ENCODE assay signal across 11 mouse cellular contexts in the genomic region with DNA sequence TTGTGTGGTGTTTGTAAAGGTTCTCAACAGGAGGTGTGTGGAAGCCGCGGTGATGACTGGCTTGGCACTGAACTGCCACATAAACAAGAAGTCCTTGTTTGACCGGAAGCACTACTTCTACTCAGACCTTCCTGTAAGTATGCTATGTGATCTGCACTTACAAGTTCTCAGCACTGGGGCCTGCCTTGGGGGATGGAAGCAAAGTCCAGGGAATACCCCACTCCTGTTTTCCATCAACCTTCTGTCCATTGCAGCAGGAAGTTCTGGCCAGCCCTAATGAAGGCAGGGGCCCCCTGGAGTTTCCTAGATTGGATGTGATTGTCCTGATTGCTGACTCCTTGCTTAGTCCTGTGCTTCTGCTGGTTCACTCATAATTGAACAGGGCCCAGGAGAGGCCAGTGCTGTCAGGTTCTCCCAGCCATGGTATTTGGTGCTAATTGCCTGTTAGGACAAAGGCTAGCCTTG. TPM values are rescaled to one million over a fixed set of nuclear protein-coding genes. Genes with fewer than 3 reads are reported as not detected.
DNase-seq lines count a peak whose midpoint lies in the region; ATAC-seq lines count a peak whose summit lies in the region.
"Had no signal": no experiment of that assay in that cellular context is flagged by ENCODE, and none has a peak within 500 bp of the region (broad histone marks: within the 10 kb centered on the region; RNA-seq: fewer than 3 reads in every experiment).

No protein-coding gene starts in this region.

- ATAC-seq in hindbrain, embryonic 11.5 days (ENCODE audit: low FRiP score): no peak
- no peak; the same call in 1 of the 2 replicates for ATAC-seq in hindbrain, embryonic 14.5 days (ENCODE audit: low FRiP score)
- 0 out of 2 replicates have a peak, but pooled peaks have one; percentile 23 for ATAC-seq in embryonic facial prominence, embryonic 11.5 days (replicated peaks; ENCODE audit: insufficient number of reproducible peaks, low FRiP score, low TSS enrichment, low read depth)

- WGBS in hindbrain, embryonic 11.5 days: 63% methylated on average over 3 of the region's 3 CpGs
- WGBS in hindbrain, embryonic 14.5 days: 61% methylated on average over 3 of the region's 3 CpGs
- 12% methylated on average over 3 of the region's 3 CpGs for WGBS in embryonic facial prominence, embryonic 11.5 days
- 56% methylated on average over 3 of the region's 3 CpGs for WGBS in limb, embryonic 10.5 days

- H3K4me3 ChIP-seq in hindbrain, embryonic 11.5 days (ENCODE audit: low read depth, low read length): no peak overlapping the region
- no peak overlapping the region for H3K4me3 ChIP-seq in hindbrain, embryonic 14.5 days (replicated peaks; ENCODE audit: low read length)
- H3K4me3 ChIP-seq in embryonic facial prominence, embryonic 11.5 days (ENCODE audit: low read depth, low read length): no peak overlapping the region
- no peak overlapping the region for H3K4me3 ChIP-seq in limb, embryonic 10.5 days
- H3K4me3 ChIP-seq: liver, embryonic 15.5 days had no signal

- no peaks in the 10 kb centered on the region for H3K36me3 ChIP-seq in hindbrain, embryonic 11.5 days (ENCODE audit: control insufficient read depth, insufficient read depth, low read length)
- H3K36me3 ChIP-seq in hindbrain, embryonic 14.5 days (replicated peaks; ENCODE audit: control insufficient read depth, insufficient read depth): no peaks in the 10 kb centered on the region
- no peaks in the 10 kb centered on the region for H3K36me3 ChIP-seq in embryonic facial prominence, embryonic 11.5 days (replicated peaks; ENCODE audit: control insufficient read depth, insufficient read depth, low read depth, low read length)
- peaks cover 6% of the 10 kb centered on the region; the same call in 1 of the 2 replicates for H3K36me3 ChIP-seq in limb, embryonic 10.5 days

- DNase-seq in hindbrain, embryonic 11.5 days (ENCODE audit: low spot score): peak; percentile 21
- no peak for DNase-seq in hindbrain, embryonic 14.5 days (ENCODE audit: low spot score)
- peak; percentile 52 to 53 for DNase-seq in cerebellum, adult 18-20 months
- peak; percentile 18 for DNase-seq in embryonic facial prominence, embryonic 11.5 days (ENCODE audit: low spot score)
- DNase-seq in limb, embryonic 10.5 days (ENCODE audit: low spot score): peak; percentile 58
- DNase-seq in spleen, adult 12 weeks (ENCODE audit: low spot score): no peak
- no peak for DNase-seq in spleen, postnatal 36 days (ENCODE audit: low spot score in 2 of 2)
- DNase-seq in adrenal gland, adult (ENCODE audit: inconsistent age in 2 of 2, low spot score in 1 of 2): no peak
- DNase-seq: adrenal gland, postnatal 14 days; kidney, postnatal 10 days had no signal

- H3K27me3 ChIP-seq in hindbrain, embryonic 11.5 days (ENCODE audit: control insufficient read depth, insufficient read depth, low read length): no peaks in the 10 kb centered on the region
- H3K27me3 ChIP-seq in hindbrain, embryonic 14.5 days (ENCODE audit: control insufficient read depth, insufficient read depth, low read length): no peaks in the 10 kb centered on the region
- no peaks in the 10 kb centered on the region for H3K27me3 ChIP-seq in embryonic facial prominence, embryonic 11.5 days (ENCODE audit: control insufficient read depth, insufficient read depth, low read length)
- no peaks in the 10 kb centered on the region for H3K27me3 ChIP-seq in limb, embryonic 10.5 days (ENCODE audit: low read depth, poor library complexity, severe bottlenecking)
- H3K27me3 ChIP-seq: liver, embryonic 15.5 days had no signal

- no peaks in the 10 kb centered on the region for H3K9me3 ChIP-seq in hindbrain, embryonic 11.5 days (ENCODE audit: control insufficient read depth, low read length)
- H3K9me3 ChIP-seq in hindbrain, embryonic 14.5 days (ENCODE audit: control insufficient read depth, low read length): no peaks in the 10 kb centered on the region
- H3K9me3 ChIP-seq in embryonic facial prominence, embryonic 11.5 days (replicated peaks; ENCODE audit: control insufficient read depth, low read length): no peaks in the 10 kb centered on the region
- H3K9me3 ChIP-seq in limb, embryonic 10.5 days (replicated peaks): no peaks in the 10 kb centered on the region
- H3K9me3 ChIP-seq: liver, embryonic 15.5 days had no signal

- H3K4me1 ChIP-seq in hindbrain, embryonic 11.5 days (replicated peaks; ENCODE audit: control insufficient read depth, insufficient read depth, low read length): no peaks in the 10 kb centered on the region
- H3K4me1 ChIP-seq in hindbrain, embryonic 14.5 days (replicated peaks; ENCODE audit: control insufficient read depth, insufficient read depth, low read length): 0 out of 2 replicates have a peak, but pooled peaks cover 4% of the 10 kb centered on the region
- H3K4me1 ChIP-seq in embryonic facial prominence, embryonic 11.5 days (ENCODE audit: control insufficient read depth, insufficient read depth, low read length): no peaks in the 10 kb centered on the region
- peaks cover 47% of the 10 kb centered on the region for H3K4me1 ChIP-seq in limb, embryonic 10.5 days
- H3K4me1 ChIP-seq: liver, embryonic 15.5 days had no signal

- H3K27ac ChIP-seq in hindbrain, embryonic 11.5 days (ENCODE audit: low read depth, low read length): no peak overlapping the region
- no peak overlapping the region for H3K27ac ChIP-seq in hindbrain, embryonic 14.5 days
- no peak overlapping the region for H3K27ac ChIP-seq in embryonic facial prominence, embryonic 11.5 days (replicated peaks; ENCODE audit: low read depth, low read length)
- H3K27ac ChIP-seq in limb, embryonic 10.5 days: peak overlapping the region; percentile 79
- H3K27ac ChIP-seq: liver, embryonic 15.5 days had no signal

- no peak overlapping the region for H3K9ac ChIP-seq in hindbrain, embryonic 11.5 days (ENCODE audit: low read depth, low read length)
- no peak overlapping the region for H3K9ac ChIP-seq in hindbrain, embryonic 14.5 days
- H3K9ac ChIP-seq in embryonic facial prominence, embryonic 11.5 days (replicated peaks; ENCODE audit: low read length): no peak overlapping the region
- H3K9ac ChIP-seq: liver, embryonic 15.5 days had no signal

- no peak overlapping the region for H3K4me2 ChIP-seq in hindbrain, embryonic 11.5 days (replicated peaks; ENCODE audit: low read depth, low read length)
- no peak overlapping the region for H3K4me2 ChIP-seq in hindbrain, embryonic 14.5 days (replicated peaks)
- H3K4me2 ChIP-seq in embryonic facial prominence, embryonic 11.5 days (ENCODE audit: low read depth, low read length): no peak overlapping the region
- H3K4me2 ChIP-seq: liver, embryonic 15.5 days had no signal

RNA-seq across cellular contexts. Expression of gene Gatb, which starts 28.0 kb away (rescaled TPM):
- polyA plus RNA-seq in hindbrain, embryonic 11.5 days (2014; fragmentation: Nextera tagmentation; extraction: Ambion mirVana): 18.6 and 24.0 TPM in 2 replicates
- polyA plus RNA-seq in hindbrain, embryonic 14.5 days (2014; fragmentation: Nextera tagmentation; extraction: Ambion mirVana): 20.2 and 21.6 TPM in 2 replicates
- 27.5 and 28.0 TPM in 2 replicates for polyA plus RNA-seq in embryonic facial prominence, embryonic 11.5 days (2014; fragmentation: Nextera tagmentation; extraction: Ambion mirVana)
- 26.5 and 29.5 TPM in 2 replicates for polyA plus RNA-seq in limb, embryonic 10.5 days (2016; fragmentation: Nextera tagmentation; extraction: Ambion mirVana)

Comparison
In these comparisons a context has a peak if more than half of its experiments do, and no peak if none do; other contexts are left out.
1. DNase-seq: peak in hindbrain, embryonic 11.5 days (single experiment), cerebellum, adult 18-20 months (2 of 2), embryonic facial prominence, embryonic 11.5 days (single experiment) and limb, embryonic 10.5 days (single experiment); none in hindbrain, embryonic 14.5 days (single experiment), spleen, adult 12 weeks (single experiment), spleen, postnatal 36 days (0 of 2) and adrenal gland, adult (0 of 2).